Mouse (Mus musculus) liver, adult 2 months (tissue): ENCODE data around the gene Plch2. TPM values are rescaled to one million over a fixed set of nuclear protein-coding genes. Genes with fewer than 3 reads are reported as not detected.

Experiments
- DNase-seq: peaks from one replicate; pipeline ENCODE4 v3.0.0-alpha.2; 2011; ENCODE audit warnings: low read depth, low spot score; ENCODE audit errors: extremely low read depth
- H3K27ac ChIP-seq: fragments of 200-500 bp; replicated peaks from 2 replicates; pipeline ENCODE4 v1.5.1; 2012; ENCODE audit warnings: low read depth, mild to moderate bottlenecking, control low read depth, inconsistent platforms, low read length; ENCODE audit not compliant: insufficient read depth
- H3K27me3 ChIP-seq: fragments of 200-500 bp; 2 replicates; pipeline ENCODE4 v1.6.1; 2012; ENCODE audit warnings: mild to moderate bottlenecking, moderate library complexity, low read length, inconsistent platforms; ENCODE audit not compliant: control insufficient read depth, insufficient read depth
- H3K36me3 ChIP-seq: fragments of 200-500 bp; 2 replicates; pipeline ENCODE4 v1.6.1; 2012; ENCODE audit warnings: low read length, inconsistent platforms; ENCODE audit not compliant: control insufficient read depth, insufficient read depth
- H3K4me1 ChIP-seq: fragments of 200-500 bp; 2 replicates; pipeline ENCODE4 v1.6.1; 2011; ENCODE audit warnings: low read length; ENCODE audit not compliant: control insufficient read depth, insufficient read depth
- H3K4me3 ChIP-seq: fragments of 200-500 bp; 2 replicates; pipeline ENCODE4 v1.5.1; 2011; ENCODE audit warnings: low read depth, mild to moderate bottlenecking, control low read depth, low read length, moderate library complexity; ENCODE audit not compliant: insufficient read depth
- H3K79me2 ChIP-seq: fragments of 200-500 bp; 2 replicates; pipeline ENCODE4 v1.6.1; 2012; ENCODE audit warnings: inconsistent platforms, mild to moderate bottlenecking, low read length, moderate library complexity; ENCODE audit not compliant: control insufficient read depth, insufficient read depth
- H3K9ac ChIP-seq: fragments of 200-500 bp; 2 replicates; pipeline ENCODE4 v1.6.1; 2012; ENCODE audit warnings: low read depth, mild to moderate bottlenecking, control low read depth, inconsistent platforms, low read length
- CTCF ChIP-seq: fragments of 200-500 bp; IDR thresholded peaks from 2 replicates; pipeline ENCODE4 v1.5.1; 2011; ENCODE audit warnings: low read depth, low read length, control low read depth
- POLR2A ChIP-seq: fragments of 200-500 bp; IDR thresholded peaks from 2 replicates; pipeline ENCODE4 v1.6.1; 2011; ENCODE audit warnings: low read length, control low read depth; ENCODE audit not compliant: insufficient read depth; ENCODE audit errors: extremely low read depth
- WGBS: fragments of 180-500 bp; shearing (Covaris S2); methylation state at CpG from one replicate; pipeline ENCODE4 v1.1.7; 2018; 5-methylcytosine and 5-hydroxymethylcytosine counted together
- polyA plus RNA-seq: library from polyadenylated mRNA; depleted of rRNA; stranded (reverse); fragments of >200 nt; gene quantifications from 2 replicates; pipeline ENCODE4 v1.2.3, GENCODE M21; 2012; rRNA removed
- total RNA-seq: library from RNA; depleted of rRNA; stranded (reverse); fragments of >200 nt; gene quantifications from 2 replicates; pipeline ENCODE4 v1.2.3, GENCODE M21; 2014; rRNA removed

Gene Plch2
- total and polyA plus RNA-seq, 2 experiments: 0.01 TPM; not detected in 1

GRCm38 (mm10) chr4:154937746-154938145 lies 118.8 kb downstream of the Plch2 start:
- WGBS: 79% methylated on average over 1 of the region's 1 CpGs
- no peaks in the 10 kb centered on the region for H3K36me3 ChIP-seq
- no peak for DNase-seq
- no peaks in the 10 kb centered on the region for H3K27me3 ChIP-seq
- peaks cover 6% of the 10 kb centered on the region for H3K4me1 ChIP-seq
- H3K79me2 ChIP-seq: no peaks in the 10 kb centered on the region
- no peak overlapping the region for H3K27ac ChIP-seq
- TF ChIP-seq POLR2A (no peak), CTCF (no peak)
- no peak overlapping the region for H3K4me3 ChIP-seq
- H3K9ac ChIP-seq: no peak overlapping the region

GRCm38 (mm10) chr4:154936542-154937255 lies 119.9 kb downstream of the Plch2 start:
- TF ChIP-seq POLR2A: no peak
- no peak for TF ChIP-seq CTCF
- Histone ChIP-seq H3K79me2 (no peaks in the 10 kb centered on the region), H3K27me3 (no peaks in the 10 kb centered on the region), H3K4me1 (peaks cover 6% of the 10 kb centered on the region), H3K36me3 (no peaks in the 10 kb centered on the region), H3K27ac (no peak overlapping the region), H3K4me3 (no peak overlapping the region), H3K9ac (no peak overlapping the region)
- no peak for DNase-seq
- 75% methylated on average over 8 of the region's 8 CpGs for WGBS

GRCm38 (mm10) chr4:154935788-154936187 lies 120.8 kb downstream of the Plch2 start:
- DNase-seq: no peak
- H3K79me2 ChIP-seq: no peaks in the 10 kb centered on the region
- WGBS: 93% methylated on average over 7 of the region's 7 CpGs
- H3K27me3 ChIP-seq: no peaks in the 10 kb centered on the region
- H3K9ac ChIP-seq: no peak overlapping the region
- no peak overlapping the region for H3K27ac ChIP-seq
- TF ChIP-seq CTCF (0 out of 2 replicates have a peak, but pooled peaks have one; percentile 15), POLR2A (no peak)
- H3K36me3 ChIP-seq: no peaks in the 10 kb centered on the region
- H3K4me1 ChIP-seq: peaks cover 6% of the 10 kb centered on the region
- no peak overlapping the region for H3K4me3 ChIP-seq

- DNase-seq: peak; percentile 33
- H3K4me1 ChIP-seq: peaks cover 6% of the 10 kb centered on the region
- no peaks in the 10 kb centered on the region for H3K27me3 ChIP-seq
- no peak overlapping the region for H3K4me3 ChIP-seq
- WGBS: 83% methylated on average over 2 of the region's 2 CpGs
- TF ChIP-seq POLR2A (no peak), CTCF (no peak)
- H3K9ac ChIP-seq: no peak overlapping the region
- peak overlapping the region; percentile 38; the same call in 1 of the 2 replicates for H3K27ac ChIP-seq
- no peaks in the 10 kb centered on the region for H3K79me2 ChIP-seq
- H3K36me3 ChIP-seq: no peaks in the 10 kb centered on the region
Measured at GRCm38 (mm10) chr4:154934800-154935199, 121.8 kb downstream of the Plch2 start.

GRCm38 (mm10) chr4:154933306-154933907 lies 123.2 kb downstream of the Plch2 start:
- H3K79me2 ChIP-seq: no peaks in the 10 kb centered on the region
- peaks cover 13% of the 10 kb centered on the region for H3K4me1 ChIP-seq
- no peaks in the 10 kb centered on the region for H3K36me3 ChIP-seq
- peak; percentile 77 for DNase-seq
- H3K4me3 ChIP-seq: no peak overlapping the region
- TF ChIP-seq CTCF (no peak), POLR2A (no peak)
- no peak overlapping the region for H3K27ac ChIP-seq
- WGBS: 48% methylated on average over 13 of the region's 13 CpGs
- H3K27me3 ChIP-seq: no peaks in the 10 kb centered on the region
- H3K9ac ChIP-seq: no peak overlapping the region

Other genes starting within 250 kb of the Plch2 start
- gene Ttc34, start 219.3 kb downstream of the Plch2 start, total RNA-seq: not detected in 2 replicates
- gene Ttc34, start 219.3 kb downstream of the Plch2 start, polyA plus RNA-seq: 0.05 TPM in 1 of 2 replicates, not detected in the other
- gene Mmel1, start 187.2 kb downstream of the Plch2 start, total RNA-seq: 0.07 TPM in 1 of 2 replicates, not detected in the other
- gene Mmel1, start 187.2 kb downstream of the Plch2 start, polyA plus RNA-seq: 0.04 TPM in 1 of 2 replicates, not detected in the other
- 14.8 and 15.2 TPM in 2 replicates for gene Fam213b, start 157.6 kb downstream of the Plch2 start, total RNA-seq
- gene Fam213b, start 157.6 kb downstream of the Plch2 start, polyA plus RNA-seq: 23.3 and 35.3 TPM in 2 replicates
- 11.2 and 14.4 TPM in 2 replicates for gene Tnfrsf14, start 128.2 kb downstream of the Plch2 start, total RNA-seq
- 25.9 and 55.6 TPM in 2 replicates for gene Tnfrsf14, start 128.2 kb downstream of the Plch2 start, polyA plus RNA-seq
- not detected in 2 replicates for gene Hes5, start 95.9 kb downstream of the Plch2 start, total RNA-seq
- gene Hes5, start 95.9 kb downstream of the Plch2 start, polyA plus RNA-seq: not detected in 2 replicates
- gene Pank4, start 92.7 kb downstream of the Plch2 start, total RNA-seq: 13.5 and 13.6 TPM in 2 replicates
- 13.0 and 19.5 TPM in 2 replicates for gene Pank4, start 92.7 kb downstream of the Plch2 start, polyA plus RNA-seq
- 3.7 and 4.5 TPM in 2 replicates for gene Pex10, start 10.2 kb upstream of the Plch2 start, total RNA-seq
- 11.2 and 13.0 TPM in 2 replicates for gene Pex10, start 10.2 kb upstream of the Plch2 start, polyA plus RNA-seq
- gene Rer1, start 29.6 kb upstream of the Plch2 start, total RNA-seq: 128 and 135 TPM in 2 replicates
- 84.3 and 92.1 TPM in 2 replicates for gene Rer1, start 29.6 kb upstream of the Plch2 start, polyA plus RNA-seq
- 2.5 and 4.2 TPM in 2 replicates for gene Morn1, start 29.8 kb upstream of the Plch2 start, total RNA-seq
- 3.0 and 3.6 TPM in 2 replicates for gene Morn1, start 29.8 kb upstream of the Plch2 start, polyA plus RNA-seq
- gene Ski, start 165.8 kb upstream of the Plch2 start, total RNA-seq: 4.2 and 7.5 TPM in 2 replicates
- 19.3 and 19.5 TPM in 2 replicates for gene Ski, start 165.8 kb upstream of the Plch2 start, polyA plus RNA-seq
- gene Faap20, start 193.0 kb upstream of the Plch2 start, total RNA-seq: 5.4 and 7.4 TPM in 2 replicates
- gene Faap20, start 193.0 kb upstream of the Plch2 start, polyA plus RNA-seq: 28.6 and 33.8 TPM in 2 replicates